Mouse (Mus musculus) common myeloid progenitor, adult 5-6 weeks (primary cell): Measurements from ENCODE around the gene Uhrf1. TPM values are rescaled to one million over a fixed set of nuclear protein-coding genes. Genes with fewer than 3 reads are reported as not detected.

Experiments
- ATAC-seq: replicated peaks from 2 replicates; pipeline ENCODE4 v1.8.0; 2016; ENCODE audit warnings: low read depth, mild to moderate bottlenecking, moderate TSS enrichment, inconsistent platforms; ENCODE audit not compliant: poor library complexity, severe bottlenecking
- total RNA-seq: library from RNA; stranded (forward); fragments of 200-1000, 187-1606 nt; gene quantifications from 2 replicates; pipeline ENCODE4 v1.2.3, GENCODE M21; 2017

Gene Uhrf1
- total RNA-seq, 1 experiment from 2014 or later: 165 TPM

- no peak for ATAC-seq
Measured at GRCm38 (mm10) chr17:56273986-56274385, 29.1 kb upstream of the Uhrf1 start.

DNA sequence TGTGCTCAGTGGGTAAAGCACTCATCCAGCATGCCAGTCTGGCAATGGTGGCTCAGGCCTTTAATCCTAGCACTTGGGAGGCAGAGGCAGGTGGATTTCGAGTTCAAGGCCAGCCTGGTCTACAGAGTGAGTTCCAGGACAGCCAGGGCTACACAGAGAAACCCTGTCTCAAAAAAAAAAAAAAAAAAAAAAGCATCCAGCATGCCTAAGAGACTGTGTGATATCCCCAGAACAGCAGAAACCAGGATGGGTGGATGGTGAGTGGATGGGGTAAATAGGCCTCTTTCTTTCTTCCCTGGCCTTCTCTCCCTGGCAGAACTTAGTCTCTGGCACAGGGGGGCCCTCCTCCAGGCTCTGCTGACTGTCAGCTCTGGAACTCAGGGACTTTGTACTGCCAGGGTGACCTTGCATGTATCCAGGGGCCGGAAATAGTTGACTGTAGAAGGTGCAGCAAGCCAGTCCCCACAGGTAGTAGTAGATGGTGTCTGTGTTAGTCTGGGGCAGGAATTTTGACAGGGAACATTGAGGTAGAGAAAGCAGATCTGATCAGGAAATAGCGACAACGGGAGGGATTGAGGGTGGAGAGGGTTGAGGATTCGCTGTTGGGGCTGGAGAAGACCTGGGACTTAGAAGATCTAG, 27.2 kb upstream of the Uhrf1 start:
- ATAC-seq: no peak

- peak; percentile 92 for ATAC-seq
Measured at GRCm38 (mm10) chr17:56276643-56277566, 26.2 kb upstream of the Uhrf1 start, which contains the start of gene Ticam1. Gene Ticam1 (minus strand): TSS chr17:56276786.

- ATAC-seq: no peak
Measured at GRCm38 (mm10) chr17:56277567-56277893, 25.6 kb upstream of the Uhrf1 start.

GRCm38 (mm10) chr17:56278340-56278739, 24.8 kb upstream of the Uhrf1 start:
- ATAC-seq: no peak

- ATAC-seq: no peak
Measured at GRCm38 (mm10) chr17:56279481-56280155, 23.5 kb upstream of the Uhrf1 start.

DNA sequence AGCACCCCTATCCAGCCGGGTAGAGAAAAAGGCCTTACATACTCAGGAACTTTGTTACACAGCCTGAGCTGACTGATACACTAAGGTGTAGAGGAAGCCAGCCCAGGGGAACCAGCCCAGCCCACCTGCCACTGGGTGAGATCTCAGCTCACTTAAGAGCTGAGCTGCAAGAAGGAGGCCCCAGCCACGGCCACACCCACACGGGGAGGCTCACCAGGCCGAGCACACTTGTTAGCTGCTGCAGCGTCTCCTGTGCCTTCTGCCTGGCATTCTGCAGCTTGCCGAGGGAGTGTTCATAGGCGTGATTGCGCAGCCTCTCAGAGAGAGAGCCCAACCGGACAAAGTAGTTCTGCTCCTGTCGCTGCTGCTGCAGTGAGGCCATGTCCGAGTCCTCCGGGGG, 21.9 kb upstream of the Uhrf1 start:
- no peak for ATAC-seq

- ATAC-seq: no peak
Measured at GRCm38 (mm10) chr17:56282802-56283201, 20.3 kb upstream of the Uhrf1 start.

- peak; percentile 76 for ATAC-seq
Measured at GRCm38 (mm10) chr17:56283316-56283715, 19.8 kb upstream of the Uhrf1 start.

GRCm38 (mm10) chr17:56285995-56286394, 17.1 kb upstream of the Uhrf1 start:
- ATAC-seq: no peak

DNA sequence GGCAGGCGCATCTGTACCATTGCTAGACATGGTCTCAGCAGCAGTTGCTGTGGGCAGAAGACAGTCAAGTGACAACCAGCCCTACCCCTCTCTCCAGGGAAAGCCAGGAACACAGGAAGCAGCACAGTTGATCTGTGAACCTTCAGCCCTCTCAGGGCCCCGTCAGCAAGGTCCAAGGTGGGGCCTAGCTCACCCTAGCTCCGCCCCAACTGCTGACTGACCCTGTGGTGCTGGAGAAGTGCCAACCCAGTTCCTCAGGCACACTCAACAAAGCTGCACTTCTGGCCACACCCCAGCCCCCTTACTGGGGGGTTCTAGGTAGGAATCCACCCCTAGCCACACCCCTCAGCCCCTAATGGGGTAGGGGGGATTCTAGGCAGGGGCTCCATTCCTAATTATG, 15.3 kb upstream of the Uhrf1 start:
- no peak for ATAC-seq

GRCm38 (mm10) chr17:56288866-56289265, 14.3 kb upstream of the Uhrf1 start:
- ATAC-seq: no peak

DNA sequence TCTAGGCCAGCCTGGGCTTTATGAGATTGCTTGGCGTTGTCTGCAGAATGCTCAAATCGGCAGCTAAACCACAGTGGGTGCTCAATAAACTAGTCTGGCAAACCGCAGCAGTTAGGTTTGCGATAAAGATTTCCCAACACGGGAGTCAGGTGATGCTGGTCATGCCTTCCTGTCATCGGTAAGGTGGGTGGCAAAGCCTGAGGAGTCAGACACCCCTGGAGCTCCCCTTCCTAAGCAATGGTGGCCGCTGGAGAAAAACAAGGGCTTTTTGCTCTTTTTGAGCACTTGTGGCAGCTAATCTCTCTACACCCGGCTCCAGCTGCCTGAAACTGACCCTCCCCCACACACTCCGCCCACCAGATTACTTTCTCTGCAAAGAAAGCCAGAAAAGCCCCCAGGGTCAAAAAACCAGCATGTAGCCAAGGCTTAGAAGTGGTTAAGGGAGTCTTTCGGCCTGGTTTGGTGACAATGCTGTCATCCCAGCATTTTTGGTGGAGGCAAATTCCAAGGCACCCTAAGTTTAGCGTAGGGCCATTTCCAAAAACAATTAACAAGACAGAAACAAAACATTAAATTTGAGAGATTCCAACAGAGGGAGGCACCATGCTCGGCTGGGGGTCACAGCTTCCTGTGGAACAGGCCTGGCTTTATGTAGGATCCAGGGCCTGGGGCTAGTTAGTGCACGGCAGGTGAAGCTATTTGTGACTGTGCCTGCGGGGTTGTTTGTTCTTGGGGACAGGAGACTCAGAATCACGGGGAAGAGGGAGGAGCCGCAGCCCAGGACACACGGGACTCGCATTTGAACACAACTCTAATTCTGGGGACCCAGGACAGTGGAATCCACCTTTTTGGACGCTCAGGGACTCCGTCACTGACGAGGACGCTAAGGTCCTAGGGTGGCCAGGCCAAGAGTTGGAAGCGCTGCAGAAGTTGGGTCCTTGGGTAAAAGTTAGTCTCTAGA, 13.5 kb upstream of the Uhrf1 start:
- peak; percentile 10 for ATAC-seq

- peak; percentile 64 for ATAC-seq
Measured at GRCm38 (mm10) chr17:56290388-56291170, 12.5 kb upstream of the Uhrf1 start.

GRCm38 (mm10) chr17:56291171-56291511, 12.0 kb upstream of the Uhrf1 start:
- peak; percentile 84 for ATAC-seq

GRCm38 (mm10) chr17:56291826-56292475, 11.2 kb upstream of the Uhrf1 start:
- ATAC-seq: no peak

GRCm38 (mm10) chr17:56292531-56293222, 10.4 kb upstream of the Uhrf1 start, which contains the start of gene Plin3:
Gene Plin3 (minus strand): TSS chr17:56292873.
- no peak for ATAC-seq

GRCm38 (mm10) chr17:56293291-56293690, 9.8 kb upstream of the Uhrf1 start:
- no peak for ATAC-seq
